Mouse (Mus musculus) liver, embryonic 14.5 days (tissue): ENCODE results near the gene C1qtnf6. TPM values are rescaled to one million over a fixed set of nuclear protein-coding genes. Genes with fewer than 3 reads are reported as not detected.

ENCODE experiments used
- ATAC-seq: fragments of 200-750 bp; cut with Nextera tagmentation; 2 replicates; pipeline ENCODE4 v1.8.0; 2017; ENCODE audit warnings: moderate number of reproducible peaks, mild to moderate bottlenecking, moderate library complexity; ENCODE audit not compliant: insufficient read depth
- DNase-seq, 3 experiments: peaks; one replicate each; pipeline ENCODE4 v3.0.0-alpha.2; 2012 to 2013; ENCODE audit warnings: low read depth in 3 of 3, low spot score in 3 of 3
- H3K27ac ChIP-seq: fragments of 300-500 bp; sonication (generic); 2 replicates; pipeline ENCODE4 v1.5.1; 2014; ENCODE audit warnings: moderate library complexity, mild to moderate bottlenecking, control low read depth, inconsistent platforms
- H3K27me3 ChIP-seq: fragments of 300-500 bp; sonication (generic); 2 replicates; pipeline ENCODE4 v1.6.1; 2014; ENCODE audit warnings: mild to moderate bottlenecking, low read length, moderate library complexity; ENCODE audit not compliant: control insufficient read depth, insufficient read depth
- H3K36me3 ChIP-seq: fragments of 300-500 bp; sonication (generic); replicated peaks from 2 replicates; pipeline ENCODE4 v1.6.1; 2014; ENCODE audit warnings: low read depth; ENCODE audit not compliant: control insufficient read depth, insufficient read depth
- H3K4me1 ChIP-seq, 2 experiments: fragments of 200-500 bp in 1 of 2; fragments of 300-500 bp in 1 of 2; sonication (generic) in 1 of 2; replicated peaks; 2 replicates each; pipeline ENCODE4 v1.6.1; 2012 to 2014; ENCODE audit warnings: antibody characterized with exemption in 1 of 2, inconsistent platforms in 1 of 2, low read length in 1 of 2; ENCODE audit not compliant: control insufficient read depth in 2 of 2, insufficient read depth in 2 of 2
- H3K4me2 ChIP-seq: fragments of 300-500 bp; sonication (generic); 2 replicates; pipeline ENCODE4 v1.6.1; 2014; ENCODE audit warnings: low read depth, mild to moderate bottlenecking, control low read depth, moderate library complexity
- H3K4me3 ChIP-seq, 2 experiments: fragments of 200-500 bp in 1 of 2; fragments of 300-500 bp in 1 of 2; sonication (generic) in 1 of 2; 2 replicates each; pipeline ENCODE4 v1.5.1; 2012 to 2014; ENCODE audit warnings: low read depth in 2 of 2, low read length in 2 of 2, mild to moderate bottlenecking in 2 of 2, control low read depth in 1 of 2, inconsistent platforms in 1 of 2, moderate library complexity in 1 of 2; ENCODE audit not compliant: insufficient read depth in 1 of 2
- H3K9ac ChIP-seq: fragments of 300-500 bp; sonication (generic); replicated peaks from 2 replicates; pipeline ENCODE4 v1.6.1; 2014; ENCODE audit warnings: mild to moderate bottlenecking, control low read depth, moderate library complexity
- H3K9me3 ChIP-seq: fragments of 300-500 bp; sonication (generic); 2 replicates; pipeline ENCODE4 v1.6.1; 2016; ENCODE audit warnings: low read length, mixed read lengths; ENCODE audit not compliant: control insufficient read depth
- CTCF ChIP-seq: IDR thresholded peaks from 2 replicates; pipeline ENCODE4 v1.5.1; 2016; ENCODE audit warnings: antibody characterized with exemption, low read depth, control low read depth
- EP300 ChIP-seq: IDR thresholded peaks from 2 replicates; pipeline ENCODE4 v1.6.1; 2016; ENCODE audit warnings: antibody characterized with exemption, low read depth
- WGBS: fragments of 180-500 bp; shearing (Covaris S2); extraction: QIAGEN DNeasy Blood & Tissue Kit; methylation state at CpG from one replicate; pipeline ENCODE4 v1.1.7; 2014; ENCODE audit not compliant: insufficient replicate concordance; 5-methylcytosine and 5-hydroxymethylcytosine counted together
- polyA plus RNA-seq, 2 experiments: library from polyadenylated mRNA; depleted of rRNA in 1 of 2; stranded (reverse) in 1 of 2; unstranded in 1 of 2; fragments of >200 nt; fragmentation: Nextera tagmentation in 1 of 2; extraction: Ambion mirVana in 1 of 2; gene quantifications; 2 replicates each; pipeline versions ENCODE4 v1.2.1 to v1.2.3; 2012 to 2014

C1qtnf6 gene
- polyA plus RNA-seq, 2 experiments = 4.6 to 5.0 TPM

- DNase-seq = no peak
- TF ChIP-seq CTCF = no peak
- no peak for TF ChIP-seq EP300
- Histone ChIP-seq H3K36me3 (no peaks in the 10 kb centered on the region), H3K4me1 (peaks cover 0 to 3% of the 10 kb centered on the region in 2 experiments; a peak in 1 of 4 replicates), H3K27me3 (no peaks in the 10 kb centered on the region), H3K9me3 (no peaks in the 10 kb centered on the region), H3K4me2 (no peak overlapping the region), H3K4me3 (no peak overlapping the region), H3K9ac (no peak overlapping the region), H3K27ac (no peak overlapping the region)
- WGBS = 61% methylated on average over 6 of the region's 6 CpGs
- ATAC-seq = no peak
These were observed 20.5 kb downstream of the C1qtnf6 start for GRCm38 (mm10) chr15:78510736-78511135.

- TF ChIP-seq EP300 (no peak), CTCF (no peak)
- no peak for DNase-seq
- no peak overlapping the region for H3K9ac ChIP-seq
- WGBS = 41% methylated on average over 8 of the region's 8 CpGs
- H3K27me3 ChIP-seq = no peaks in the 10 kb centered on the region
- no peak overlapping the region for H3K27ac ChIP-seq
- H3K4me1 ChIP-seq = peaks cover 0 to 3% of the 10 kb centered on the region in 2 experiments; a peak in 1 of 4 replicates
- no peak overlapping the region for H3K4me3 ChIP-seq
- H3K9me3 ChIP-seq = no peaks in the 10 kb centered on the region
- H3K36me3 ChIP-seq = no peaks in the 10 kb centered on the region
- H3K4me2 ChIP-seq = no peak overlapping the region
- no peak for ATAC-seq
These were observed 21.1 kb downstream of the C1qtnf6 start for GRCm38 (mm10) chr15:78510121-78510576.

DNA sequence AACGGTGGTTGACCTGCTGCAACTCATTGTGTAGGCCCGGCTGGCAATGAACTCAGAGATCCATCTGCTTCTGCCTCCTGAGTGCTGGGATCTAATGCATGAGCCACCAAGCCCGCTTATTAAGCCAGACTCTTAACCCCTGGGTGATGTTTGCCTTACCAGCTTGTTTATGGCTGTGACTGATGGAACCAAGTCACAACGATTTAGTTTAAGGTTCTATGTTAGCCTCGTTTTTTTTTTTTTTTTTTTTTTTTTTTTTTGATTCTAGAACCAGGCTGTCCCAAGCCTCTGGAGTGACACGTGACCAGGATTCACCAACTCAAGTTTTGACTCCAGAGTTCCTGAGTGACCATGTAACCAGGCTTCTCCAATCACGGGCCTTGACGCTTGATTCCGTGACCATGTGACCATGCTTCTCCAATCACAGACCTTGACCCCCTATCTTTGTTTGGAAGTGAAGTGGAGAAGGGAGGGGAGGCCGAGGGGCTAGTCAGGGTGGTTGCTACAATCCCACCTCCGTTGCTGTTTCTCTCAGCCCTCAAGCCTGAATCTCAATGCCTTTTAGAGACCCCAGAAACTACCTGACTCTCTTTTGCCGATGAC lies 21.8 kb downstream of the C1qtnf6 start:
- no peaks in the 10 kb centered on the region for H3K27me3 ChIP-seq
- no peak overlapping the region for H3K9ac ChIP-seq
- TF ChIP-seq EP300 (no peak), CTCF (no peak)
- H3K4me2 ChIP-seq = no peak overlapping the region
- no peaks in the 10 kb centered on the region for H3K9me3 ChIP-seq
- H3K4me3 ChIP-seq = no peak overlapping the region
- H3K27ac ChIP-seq = no peak overlapping the region
- 53% methylated on average over 12 of the region's 12 CpGs for WGBS
- DNase-seq (no peak), ATAC-seq (no peak)
- peaks cover 0 to 3% of the 10 kb centered on the region in 2 experiments; a peak in 1 of 4 replicates for H3K4me1 ChIP-seq
- H3K36me3 ChIP-seq = no peaks in the 10 kb centered on the region

- 66% methylated on average over 7 of the region's 7 CpGs for WGBS
- no peak overlapping the region for H3K4me2 ChIP-seq
- H3K4me3 ChIP-seq = no peak overlapping the region
- no peak overlapping the region for H3K9ac ChIP-seq
- no peaks in the 10 kb centered on the region for H3K36me3 ChIP-seq
- DNase-seq (no peak), ATAC-seq (no peak)
- H3K9me3 ChIP-seq = no peaks in the 10 kb centered on the region
- TF ChIP-seq CTCF = no peak
- TF ChIP-seq EP300 = no peak
- no peak overlapping the region for H3K27ac ChIP-seq
- H3K4me1 ChIP-seq = peaks cover 0 to 3% of the 10 kb centered on the region in 2 experiments; a peak in 1 of 4 replicates
- H3K27me3 ChIP-seq = no peaks in the 10 kb centered on the region
These were observed 22.8 kb downstream of the C1qtnf6 start for GRCm38 (mm10) chr15:78508443-78508842.

DNA sequence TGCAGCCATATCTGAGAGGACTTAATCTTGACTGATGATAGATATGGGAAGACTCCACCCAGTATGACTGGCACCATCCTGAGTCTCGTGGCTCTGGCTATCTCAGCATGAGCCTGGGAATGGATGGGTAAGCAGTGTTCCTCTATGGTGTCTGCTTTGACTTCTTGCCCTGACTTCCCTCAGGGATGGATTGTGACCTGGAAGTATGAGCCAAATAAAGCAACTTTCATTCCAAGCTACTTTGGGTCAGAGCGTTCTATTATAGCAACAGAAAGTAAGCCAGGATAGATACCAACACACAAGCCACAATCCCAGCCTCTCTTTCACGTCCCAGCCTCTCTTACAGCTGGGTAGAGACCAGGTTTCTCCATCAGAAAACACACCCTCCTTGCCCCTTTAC lies 25.7 kb downstream of the C1qtnf6 start:
- Histone ChIP-seq H3K27me3 (no peaks in the 10 kb centered on the region), H3K9me3 (no peaks in the 10 kb centered on the region), H3K4me2 (no peak overlapping the region), H3K4me1 (peaks cover 0 to 2% of the 10 kb centered on the region in 2 experiments; a peak in 1 of 4 replicates), H3K9ac (no peak overlapping the region), H3K27ac (no peak overlapping the region), H3K4me3 (no peak overlapping the region), H3K36me3 (no peaks in the 10 kb centered on the region)
- DNase-seq (no peak), ATAC-seq (no peak)
- 58% methylated on average over 3 of the region's 3 CpGs for WGBS
- TF ChIP-seq EP300 (no peak), CTCF (no peak)
